Mouse (Mus musculus): Measurements from ENCODE around the gene Met.

Gene Met

GRCm38 (mm10) chr6:17463434-17464280 lies at the start of gene Met:
Gene Met, plus strand, starts transcription at chr6:17463800.
- DNase-seq (ENCODE audit: low read depth, low spot score) = peak; percentile 70

GRCm38 (mm10) chr6:17418226-17418625 lies 45.4 kb upstream of the Met start:
- DNase-seq (ENCODE audit: low read depth, low spot score) = no peak

- no peak for DNase-seq (ENCODE audit: low read depth, low spot score)
These were observed 41.2 kb upstream of the Met start for GRCm38 (mm10) chr6:17422432-17422831.

- DNase-seq (ENCODE audit: low read depth, low spot score) = no peak
These were observed 34.6 kb upstream of the Met start for GRCm38 (mm10) chr6:17429041-17429440.

- DNase-seq (ENCODE audit: low read depth, low spot score) = no peak
These were observed 34.0 kb upstream of the Met start for GRCm38 (mm10) chr6:17429611-17430010.

GRCm38 (mm10) chr6:17443311-17443710 lies 20.3 kb upstream of the Met start:
- DNase-seq (ENCODE audit: low read depth, low spot score) = no peak

GRCm38 (mm10) chr6:17451305-17451704 lies 12.3 kb upstream of the Met start:
- DNase-seq (ENCODE audit: low read depth, low spot score) = no peak

GRCm38 (mm10) chr6:17455116-17455515 lies 8.5 kb upstream of the Met start:
- DNase-seq (ENCODE audit: low read depth, low spot score) = no peak

GRCm38 (mm10) chr6:17459561-17459960 lies 4.0 kb upstream of the Met start:
- peak; percentile 9 for DNase-seq (ENCODE audit: low read depth, low spot score)

GRCm38 (mm10) chr6:17461435-17461834 lies 2.2 kb upstream of the Met start:
- DNase-seq (ENCODE audit: low read depth, low spot score) = peak; percentile 9

GRCm38 (mm10) chr6:17464281-17465025 lies 853 bp downstream of the Met start:
- peak; percentile 33 for DNase-seq (ENCODE audit: low read depth, low spot score)

- DNase-seq (ENCODE audit: low read depth, low spot score) = no peak
These were observed 2.9 kb downstream of the Met start for GRCm38 (mm10) chr6:17466526-17466925.

- DNase-seq (ENCODE audit: low read depth, low spot score) = no peak
These were observed 5.4 kb downstream of the Met start for GRCm38 (mm10) chr6:17468993-17469392.

GRCm38 (mm10) chr6:17473128-17473527 lies 9.5 kb downstream of the Met start:
- DNase-seq (ENCODE audit: low read depth, low spot score) = no peak

- peak; percentile 15 for DNase-seq (ENCODE audit: low read depth, low spot score)
These were observed 14.2 kb downstream of the Met start for GRCm38 (mm10) chr6:17477823-17478222.

GRCm38 (mm10) chr6:17478252-17478651 lies 14.7 kb downstream of the Met start:
- no peak for DNase-seq (ENCODE audit: low read depth, low spot score)

GRCm38 (mm10) chr6:17478838-17479570 lies 15.4 kb downstream of the Met start:
- no peak for DNase-seq (ENCODE audit: low read depth, low spot score)

- DNase-seq (ENCODE audit: low read depth, low spot score) = no peak
These were observed 17.5 kb downstream of the Met start for GRCm38 (mm10) chr6:17481068-17481467.

GRCm38 (mm10) chr6:17485244-17485643 lies 21.6 kb downstream of the Met start:
- no peak for DNase-seq (ENCODE audit: low read depth, low spot score)

GRCm38 (mm10) chr6:17485782-17486181 lies 22.2 kb downstream of the Met start:
- no peak for DNase-seq (ENCODE audit: low read depth, low spot score)

- DNase-seq (ENCODE audit: low read depth, low spot score) = no peak
These were observed 24.8 kb downstream of the Met start for GRCm38 (mm10) chr6:17488291-17488817.

GRCm38 (mm10) chr6:17490786-17491185 lies 27.2 kb downstream of the Met start:
- DNase-seq (ENCODE audit: low read depth, low spot score) = no peak

All from ZHBTc4 (cell line).